Mouse (Mus musculus) midbrain, embryonic 10.5 days (tissue): ENCODE results near the gene Hk1. TPM values are rescaled to one million over a fixed set of nuclear protein-coding genes. Genes with fewer than 3 reads are reported as not detected.

ENCODE experiments used
- DNase-seq: peaks from one replicate; pipeline ENCODE4 v3.0.0-alpha.2; 2017; ENCODE audit warnings: low spot score
- H3K27ac ChIP-seq: fragments of 300-500 bp; sonication (generic); replicated peaks from 2 replicates; pipeline ENCODE4 v1.5.1; 2016; ENCODE audit warnings: mild to moderate bottlenecking
- H3K27me3 ChIP-seq: fragments of 300-500 bp; sonication (generic); 2 replicates; pipeline ENCODE4 v1.6.1; 2016; ENCODE audit warnings: low read depth, mild to moderate bottlenecking; ENCODE audit not compliant: poor library complexity, severe bottlenecking
- H3K36me3 ChIP-seq: fragments of 300-500 bp; sonication (generic); 2 replicates; pipeline ENCODE4 v1.6.1; 2016; ENCODE audit warnings: mild to moderate bottlenecking, moderate library complexity
- H3K4me1 ChIP-seq: fragments of 300-500 bp; sonication (generic); 2 replicates; pipeline ENCODE4 v1.6.1; 2016
- H3K4me3 ChIP-seq: fragments of 300-500 bp; sonication (generic); 2 replicates; pipeline ENCODE4 v1.5.1; 2016; ENCODE audit warnings: mild to moderate bottlenecking, moderate library complexity
- H3K9me3 ChIP-seq: fragments of 300-500 bp; sonication (generic); replicated peaks from 2 replicates; pipeline ENCODE4 v1.6.1; 2016; ENCODE audit warnings: mild to moderate bottlenecking
- WGBS: fragments of 180-500 bp; shearing (Covaris S2); methylation state at CpG from one replicate; pipeline ENCODE4 v1.1.7; 2016; 5-methylcytosine and 5-hydroxymethylcytosine counted together
- polyA plus RNA-seq: library from polyadenylated mRNA; unstranded; fragments of >200 nt; fragmentation: Nextera tagmentation; extraction: Ambion mirVana; gene quantifications from 2 replicates; pipeline ENCODE4 v1.2.1, GENCODE M21; 2016

The Hk1 gene
- polyA plus RNA-seq, 1 experiment from 2014 or later: 27.0 TPM

DNA sequence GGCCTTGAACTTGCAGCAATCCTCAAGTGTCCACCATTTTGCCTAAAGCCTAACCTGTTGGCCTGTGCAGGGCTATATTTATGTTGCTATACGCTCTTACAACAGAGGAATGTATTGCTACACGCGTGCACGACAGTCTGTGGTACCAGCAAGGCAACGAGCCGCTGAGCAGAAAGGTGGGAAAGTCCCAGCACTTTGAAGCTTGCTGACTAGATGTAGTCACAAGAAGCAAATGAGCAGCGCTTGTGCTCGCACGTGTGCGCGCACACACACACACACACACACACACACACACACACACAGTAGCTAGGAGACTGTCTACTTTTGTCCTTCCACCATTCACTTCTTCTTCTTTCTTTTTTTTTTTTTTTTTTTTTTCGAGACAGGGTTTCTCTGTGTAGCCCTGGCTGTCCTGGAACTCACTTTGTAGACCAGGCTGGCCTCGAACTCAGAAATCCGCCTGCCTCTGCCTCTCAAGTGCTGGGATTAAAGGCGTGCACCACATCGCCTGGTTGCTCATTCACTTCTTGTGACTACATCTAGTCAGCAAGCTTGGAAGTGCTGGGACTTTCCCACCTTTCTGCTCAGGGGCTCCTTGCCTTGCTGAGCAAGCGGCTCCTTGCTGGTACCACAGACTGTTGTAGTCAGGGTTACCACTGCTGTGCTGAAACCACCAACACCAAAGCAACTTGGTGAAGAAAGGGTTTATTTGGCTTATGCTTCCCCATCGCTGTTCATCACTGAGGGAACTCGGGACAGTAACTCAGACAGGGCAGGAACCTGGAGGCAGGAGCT lies 102.0 kb downstream of the Hk1 start:
- H3K27ac ChIP-seq: no peak overlapping the region
- H3K4me3 ChIP-seq: no peak overlapping the region

DNA sequence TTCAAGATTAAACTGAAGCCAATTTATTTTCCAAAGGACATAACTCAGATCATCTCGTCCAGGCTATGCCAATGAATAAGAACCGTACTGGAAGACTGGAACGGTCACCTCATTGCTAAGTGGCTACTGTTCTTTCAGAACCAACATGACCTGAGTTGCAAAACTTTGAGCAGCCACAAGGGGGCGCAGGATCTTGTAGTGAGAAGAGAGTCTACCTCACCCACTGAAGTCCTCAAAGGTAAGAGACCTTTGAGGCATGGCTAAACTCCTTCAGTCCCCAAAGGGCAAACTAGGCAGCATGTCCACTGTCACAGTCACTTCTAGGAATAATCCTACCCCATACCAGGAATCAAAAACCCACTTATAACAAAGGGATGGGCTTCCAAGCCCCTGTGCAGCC lies 104.5 kb downstream of the Hk1 start:
- Histone ChIP-seq H3K27me3 (no peaks in the 10 kb centered on the region), H3K4me3 (no peak overlapping the region), H3K4me1 (no peaks in the 10 kb centered on the region), H3K9me3 (no peaks in the 10 kb centered on the region; the same call in 1 of the 2 replicates), H3K27ac (no peak overlapping the region), H3K36me3 (peaks cover 31% of the 10 kb centered on the region)
- WGBS: 46% methylated on average over 4 of the region's 4 CpGs
- DNase-seq: peak; percentile 75

More for the DNA sequence above, 102.0 kb downstream of the Hk1 start:
- no peak for DNase-seq
- H3K36me3 ChIP-seq: peaks cover 34% of the 10 kb centered on the region
- H3K9me3 ChIP-seq: no peaks in the 10 kb centered on the region; the same call in 1 of the 2 replicates
- no peaks in the 10 kb centered on the region for H3K4me1 ChIP-seq
- H3K27me3 ChIP-seq: no peaks in the 10 kb centered on the region
- 94% methylated on average over 18 of the region's 19 CpGs for WGBS

DNA sequence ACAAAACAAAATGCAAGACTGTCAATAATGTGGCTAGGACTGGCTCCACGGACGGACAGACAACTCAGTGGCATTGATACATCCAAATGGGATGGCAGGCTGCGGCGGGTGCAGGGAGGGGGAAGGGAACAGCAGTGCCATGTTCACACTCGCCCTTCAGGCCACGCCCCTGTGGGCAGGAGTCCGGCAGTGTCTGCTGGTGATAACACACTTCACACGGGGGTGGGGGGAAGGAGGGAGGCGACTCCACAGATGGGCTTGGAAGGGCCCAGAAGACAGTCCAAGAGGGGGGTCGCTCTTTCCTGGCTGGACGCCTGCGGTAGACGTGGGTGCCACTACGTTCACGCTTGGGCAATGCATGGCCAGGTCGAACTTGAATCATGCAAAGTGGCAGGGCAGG lies 110.4 kb downstream of the Hk1 start:
- H3K36me3 ChIP-seq: peaks cover 28% of the 10 kb centered on the region
- no peaks in the 10 kb centered on the region for H3K9me3 ChIP-seq
- 78% methylated on average over 16 of the region's 16 CpGs for WGBS
- no peak for DNase-seq
- no peaks in the 10 kb centered on the region for H3K27me3 ChIP-seq
- no peak overlapping the region for H3K4me3 ChIP-seq
- H3K27ac ChIP-seq: no peak overlapping the region
- H3K4me1 ChIP-seq: no peaks in the 10 kb centered on the region

DNA sequence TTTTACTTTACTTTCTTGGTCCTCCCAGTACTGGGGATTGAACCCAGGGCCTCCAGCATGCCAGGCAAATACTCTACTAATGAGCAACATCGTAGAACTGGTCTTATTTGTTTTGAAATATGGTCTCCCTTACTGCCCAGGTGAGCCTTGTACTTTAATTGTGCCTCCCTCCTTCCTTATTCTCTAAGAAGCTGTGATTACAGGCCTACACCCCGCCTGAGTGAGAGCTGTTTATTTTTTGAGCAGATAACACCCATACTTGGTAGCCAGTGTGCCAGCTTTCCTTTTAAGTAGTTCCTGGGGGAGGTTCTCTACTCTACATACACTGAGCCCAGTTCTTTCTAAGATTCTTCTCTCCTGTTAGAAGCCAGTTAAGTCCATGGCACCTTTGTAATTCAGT lies 115.4 kb downstream of the Hk1 start:
- 66% methylated on average over 2 of the region's 2 CpGs for WGBS

DNA sequence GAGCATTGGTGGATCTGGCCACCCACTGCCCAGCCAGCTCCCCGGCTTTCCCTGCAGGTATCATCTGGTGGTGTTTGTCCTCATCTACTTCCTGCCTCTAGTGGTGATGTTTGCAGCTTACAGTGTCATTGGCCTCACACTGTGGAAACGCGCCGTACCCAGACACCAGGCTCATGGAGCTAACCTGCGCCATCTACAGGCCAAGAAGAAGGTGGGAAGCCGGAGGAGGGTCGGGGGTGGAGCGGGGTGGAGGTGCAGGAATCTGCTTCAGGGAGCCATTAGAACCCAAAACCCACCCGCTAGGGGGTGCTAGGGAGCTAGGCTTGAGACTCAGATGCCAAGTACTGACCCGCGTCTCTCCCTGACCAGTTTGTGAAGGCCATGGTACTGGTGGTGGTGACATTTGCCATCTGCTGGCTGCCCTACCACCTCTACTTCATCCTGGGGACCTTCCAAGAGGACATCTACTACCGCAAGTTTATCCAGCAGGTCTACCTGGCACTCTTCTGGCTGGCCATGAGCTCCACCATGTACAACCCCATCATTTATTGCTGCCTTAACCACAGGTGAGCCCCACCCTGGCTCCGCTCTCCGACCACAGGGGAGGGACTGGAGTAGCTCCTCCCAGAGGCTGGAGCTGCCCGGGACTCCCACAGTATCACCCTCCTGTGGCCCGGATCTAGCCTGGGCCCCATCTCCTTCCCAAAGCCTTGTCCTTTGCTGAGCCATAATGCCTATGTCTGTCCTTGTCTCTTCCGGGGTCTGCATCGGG lies 118.4 kb downstream of the Hk1 start:
- no peaks in the 10 kb centered on the region for H3K36me3 ChIP-seq
- 17% methylated on average over 18 of the region's 18 CpGs for WGBS
- H3K27me3 ChIP-seq: no peaks in the 10 kb centered on the region
- peak; percentile 88 for DNase-seq
- H3K4me1 ChIP-seq: no peaks in the 10 kb centered on the region
- H3K9me3 ChIP-seq: no peaks in the 10 kb centered on the region
- H3K27ac ChIP-seq: no peak overlapping the region
- H3K4me3 ChIP-seq: no peak overlapping the region

More for the DNA sequence above, 115.4 kb downstream of the Hk1 start:
- H3K9me3 ChIP-seq: no peaks in the 10 kb centered on the region
- no peak overlapping the region for H3K27ac ChIP-seq
- H3K4me1 ChIP-seq: no peaks in the 10 kb centered on the region
- DNase-seq: no peak
- no peak overlapping the region for H3K4me3 ChIP-seq
- H3K27me3 ChIP-seq: no peaks in the 10 kb centered on the region
- peaks cover 4% of the 10 kb centered on the region for H3K36me3 ChIP-seq

DNA sequence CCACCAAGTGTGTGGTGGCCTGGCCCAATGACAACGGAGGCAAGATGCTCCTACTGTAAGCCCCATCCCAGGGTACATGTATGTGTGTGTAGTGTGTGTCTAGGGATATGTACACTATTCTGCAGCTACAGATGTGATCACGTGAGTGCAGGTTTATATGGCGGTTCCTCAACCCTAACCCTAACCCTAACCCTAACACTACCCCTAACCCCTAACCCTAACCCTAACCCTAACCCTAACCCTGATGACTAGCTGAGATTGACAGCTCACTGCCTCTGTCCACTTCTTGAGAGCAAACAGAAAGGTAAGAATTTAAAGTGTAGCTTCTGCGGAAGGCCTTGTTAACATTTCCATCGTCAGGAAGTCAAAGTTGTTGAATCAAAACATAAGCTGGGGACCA lies 121.4 kb downstream of the Hk1 start:
- WGBS: 92% methylated on average over 5 of the region's 5 CpGs
- Histone ChIP-seq H3K9me3 (no peaks in the 10 kb centered on the region), H3K4me1 (no peaks in the 10 kb centered on the region), H3K36me3 (no peaks in the 10 kb centered on the region), H3K4me3 (no peak overlapping the region), H3K27me3 (no peaks in the 10 kb centered on the region), H3K27ac (no peak overlapping the region)
- no peak for DNase-seq

DNA sequence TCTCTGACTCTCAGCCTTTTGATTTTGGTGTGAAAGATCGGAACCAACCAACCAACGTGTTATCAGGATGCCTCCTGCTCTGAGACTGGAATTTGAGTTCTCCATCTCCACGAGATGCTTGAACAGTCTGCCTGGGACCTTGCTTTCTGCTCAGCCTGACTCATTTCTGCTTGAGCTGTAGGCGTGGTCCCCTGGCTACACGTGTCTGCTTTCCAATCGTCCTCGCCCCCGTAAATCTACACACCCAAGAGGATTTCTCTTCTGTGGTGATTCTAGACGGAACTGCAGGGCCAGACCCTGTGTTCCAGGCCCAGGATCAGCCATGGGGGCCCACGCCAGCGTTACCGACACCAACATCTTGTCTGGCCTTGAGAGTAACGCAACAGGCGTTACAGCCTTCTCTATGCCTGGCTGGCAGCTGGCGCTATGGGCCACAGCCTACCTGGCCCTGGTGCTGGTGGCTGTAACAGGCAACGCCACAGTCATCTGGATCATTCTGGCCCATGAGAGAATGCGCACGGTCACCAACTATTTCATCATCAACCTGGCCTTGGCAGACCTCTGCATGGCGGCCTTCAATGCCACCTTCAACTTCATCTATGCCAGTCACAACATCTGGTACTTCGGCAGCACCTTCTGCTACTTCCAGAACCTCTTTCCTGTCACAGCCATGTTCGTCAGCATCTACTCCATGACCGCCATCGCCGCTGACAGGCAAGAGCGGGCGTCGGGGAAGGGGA lies 127.0 kb downstream of the Hk1 start:
- Histone ChIP-seq H3K4me3 (no peak overlapping the region), H3K27ac (no peak overlapping the region), H3K9me3 (no peaks in the 10 kb centered on the region), H3K27me3 (no peaks in the 10 kb centered on the region), H3K36me3 (no peaks in the 10 kb centered on the region), H3K4me1 (no peaks in the 10 kb centered on the region; the same call in 1 of the 2 replicates)
- DNase-seq: no peak
- 87% methylated on average over 27 of the region's 27 CpGs for WGBS

DNA sequence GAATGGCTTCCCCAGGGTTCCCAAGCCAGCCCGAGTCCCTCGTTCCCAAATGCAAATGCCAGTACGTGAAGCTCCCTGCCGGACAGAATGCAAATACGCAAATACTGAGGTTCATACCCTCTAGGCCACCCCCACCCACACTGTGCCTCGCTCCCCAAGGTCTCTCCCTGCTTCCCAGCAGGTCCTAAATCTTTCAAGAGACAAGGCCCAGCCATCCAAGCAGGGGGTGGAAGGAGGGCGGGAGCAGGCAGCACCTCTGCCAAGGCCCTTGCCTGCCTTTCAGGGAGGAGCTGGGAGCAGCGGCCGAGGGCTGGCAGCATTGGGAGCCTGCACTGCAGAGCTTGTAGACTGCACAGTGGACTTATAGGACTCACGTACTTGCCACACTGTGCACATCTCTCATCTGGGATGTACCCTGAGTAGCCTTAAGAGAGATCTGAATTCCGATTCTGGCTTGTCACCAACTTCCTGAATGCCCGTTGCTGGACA lies 127.7 kb downstream of the Hk1 start, which contains the start of gene Tacr2:
Tacr2 (plus strand) TSS at position 439 of the 489 bp plus-strand sequence.
- Histone ChIP-seq H3K27me3 (no peaks in the 10 kb centered on the region), H3K4me1 (peaks cover 2% of the 10 kb centered on the region; the same call in 1 of the 2 replicates), H3K4me3 (no peak within 1 kb of the TSS), H3K27ac (no peak within 1 kb of the TSS), H3K36me3 (no peaks in the 10 kb centered on the region), H3K9me3 (no peaks in the 10 kb centered on the region)
- WGBS: 55% methylated on average over 12 of the region's 12 CpGs
- no peak for DNase-seq

DNA sequence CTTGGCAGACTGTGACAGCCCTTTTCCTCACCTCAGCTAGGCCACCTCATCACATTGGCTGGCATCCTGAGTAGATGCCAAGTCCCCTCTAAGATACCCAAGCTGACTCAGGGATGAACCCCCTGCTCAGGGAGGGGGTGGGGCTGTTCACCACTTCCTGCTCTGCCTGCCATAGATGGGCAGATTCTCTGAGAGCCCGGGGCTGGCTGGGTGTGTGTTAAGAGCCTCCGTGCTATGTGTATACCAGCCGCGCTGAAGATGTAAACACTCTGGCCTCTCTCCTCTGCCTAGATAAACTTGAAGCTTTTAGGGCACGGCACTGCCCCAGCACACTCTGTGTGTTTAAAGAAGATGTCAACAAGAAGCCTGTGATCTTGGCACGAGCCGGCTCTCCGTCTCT lies 131.9 kb downstream of the Hk1 start:
- WGBS: 57% methylated on average over 8 of the region's 8 CpGs
- Histone ChIP-seq H3K4me1 (peaks cover 3% of the 10 kb centered on the region; the same call in 1 of the 2 replicates), H3K27ac (no peak overlapping the region), H3K27me3 (no peaks in the 10 kb centered on the region), H3K9me3 (no peaks in the 10 kb centered on the region), H3K36me3 (no peaks in the 10 kb centered on the region), H3K4me3 (no peak overlapping the region)
- DNase-seq: no peak

DNA sequence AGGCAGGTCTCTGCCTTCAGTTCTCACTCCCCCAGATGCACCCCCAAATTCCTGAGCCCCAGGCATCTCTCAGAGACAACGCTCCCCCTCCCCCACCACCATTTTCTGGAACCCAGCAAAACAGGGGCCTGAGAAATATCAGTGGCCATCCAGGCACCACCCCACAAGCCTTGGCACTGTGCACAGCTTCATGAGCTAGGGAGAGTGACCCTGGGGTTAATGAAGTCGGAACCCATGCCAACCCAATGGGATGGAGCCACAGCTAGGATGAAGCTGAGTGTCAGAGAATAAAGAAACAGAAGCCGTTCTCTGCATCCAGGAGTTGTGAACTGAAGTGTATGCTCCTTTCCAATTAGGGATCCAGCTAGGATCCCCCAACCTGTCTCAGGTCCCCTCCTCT lies 132.6 kb downstream of the Hk1 start:
- no peak for DNase-seq
- H3K9me3 ChIP-seq: no peaks in the 10 kb centered on the region
- 67% methylated on average over 3 of the region's 3 CpGs for WGBS
- H3K27me3 ChIP-seq: no peaks in the 10 kb centered on the region
- H3K27ac ChIP-seq: no peak overlapping the region
- H3K4me1 ChIP-seq: peaks cover 3% of the 10 kb centered on the region; the same call in 1 of the 2 replicates
- no peak overlapping the region for H3K4me3 ChIP-seq
- no peaks in the 10 kb centered on the region for H3K36me3 ChIP-seq

DNA sequence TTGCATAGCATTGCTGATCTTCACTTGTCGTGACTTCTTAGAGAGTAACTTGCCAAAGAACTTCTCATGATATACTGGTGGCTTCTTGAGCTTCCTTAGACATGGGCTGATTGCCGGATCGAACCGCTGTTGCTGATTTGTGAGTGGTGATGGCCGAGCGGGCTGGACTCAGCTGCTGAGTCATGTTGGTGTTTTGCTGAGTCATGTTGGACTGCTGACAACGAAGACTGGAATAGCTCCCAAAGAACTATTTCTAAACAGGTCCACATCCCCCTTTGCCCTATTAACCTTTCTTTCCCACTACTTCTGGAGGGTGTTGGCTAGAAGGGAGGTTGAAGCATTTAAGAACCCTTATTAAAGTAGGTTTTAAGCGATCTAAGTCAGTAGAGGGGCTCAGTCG lies 135.6 kb downstream of the Hk1 start:
- Histone ChIP-seq H3K9me3 (no peaks in the 10 kb centered on the region), H3K4me3 (no peak overlapping the region), H3K4me1 (peaks cover 3% of the 10 kb centered on the region; the same call in 1 of the 2 replicates), H3K36me3 (no peaks in the 10 kb centered on the region), H3K27ac (no peak overlapping the region), H3K27me3 (no peaks in the 10 kb centered on the region)
- DNase-seq: no peak
- 91% methylated on average over 9 of the region's 9 CpGs for WGBS

DNA sequence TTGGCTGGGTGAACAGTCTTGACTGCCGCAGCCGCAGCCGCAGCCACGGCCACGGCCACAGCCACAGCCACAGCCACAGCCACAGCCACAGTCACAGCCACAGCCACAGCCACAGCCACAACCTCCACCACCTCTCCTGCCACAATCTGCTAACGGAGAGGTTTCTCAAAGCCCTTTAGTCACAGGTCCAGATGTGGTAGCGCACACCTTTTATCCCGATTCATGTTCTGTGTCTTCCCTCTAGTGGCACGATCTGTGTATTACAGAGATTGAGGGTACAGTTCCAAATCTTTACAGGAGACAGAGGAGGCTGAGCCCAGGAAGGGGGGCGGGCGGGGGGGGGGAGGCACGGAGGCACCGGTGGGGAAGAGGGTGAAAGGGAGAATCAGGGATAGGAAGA lies 136.8 kb downstream of the Hk1 start:
- 59% methylated on average over 13 of the region's 13 CpGs for WGBS
- no peaks in the 10 kb centered on the region for H3K27me3 ChIP-seq
- no peak overlapping the region for H3K4me3 ChIP-seq

More for the DNA sequence above, 136.8 kb downstream of the Hk1 start:
- peak; percentile 26 for DNase-seq
- H3K4me1 ChIP-seq: peaks cover 3% of the 10 kb centered on the region; the same call in 1 of the 2 replicates
- H3K36me3 ChIP-seq: no peaks in the 10 kb centered on the region
- no peaks in the 10 kb centered on the region for H3K9me3 ChIP-seq
- no peak overlapping the region for H3K27ac ChIP-seq
